Mouse (Mus musculus) hindbrain, embryonic 13.5 days (tissue): ENCODE measurements at regions not wholly inside any gene's neighbourhood (a gene's known extent, or its start where the extent isn't known, plus 50 kb on each side); places are given as distances from the start of the nearest gene placed in this dataset.

Source experiments
- ATAC-seq: fragments of 200-750 bp; cut with Nextera tagmentation; 2 replicates; pipeline ENCODE4 v1.8.0; 2017; ENCODE audit warnings: moderate TSS enrichment; ENCODE audit not compliant: low FRiP score
- H3K27ac ChIP-seq: fragments of 300-500 bp; sonication (generic); 2 replicates; pipeline ENCODE4 v1.5.1; 2015; ENCODE audit warnings: inconsistent platforms, mild to moderate bottlenecking, moderate library complexity
- H3K27me3 ChIP-seq: fragments of 300-500 bp; sonication (generic); 2 replicates; pipeline ENCODE4 v1.6.1; 2015; ENCODE audit warnings: mild to moderate bottlenecking, inconsistent platforms
- H3K36me3 ChIP-seq: fragments of 300-500 bp; sonication (generic); 2 replicates; pipeline ENCODE4 v1.6.1; 2015; ENCODE audit warnings: mild to moderate bottlenecking, inconsistent platforms
- H3K4me1 ChIP-seq: fragments of 300-500 bp; sonication (generic); replicated peaks from 2 replicates; pipeline ENCODE4 v1.6.1; 2015; ENCODE audit warnings: inconsistent platforms
- H3K4me2 ChIP-seq: fragments of 300-500 bp; sonication (generic); 2 replicates; pipeline ENCODE4 v1.6.1; 2015; ENCODE audit warnings: inconsistent platforms, mild to moderate bottlenecking, moderate library complexity
- H3K4me3 ChIP-seq: fragments of 300-500 bp; sonication (generic); 2 replicates; pipeline ENCODE4 v1.5.1; 2015; ENCODE audit warnings: mild to moderate bottlenecking, inconsistent platforms
- H3K9ac ChIP-seq: fragments of 300-500 bp; sonication (generic); 2 replicates; pipeline ENCODE4 v1.6.1; 2015; ENCODE audit warnings: mild to moderate bottlenecking, inconsistent platforms
- H3K9me3 ChIP-seq: fragments of 300-500 bp; sonication (generic); 2 replicates; pipeline ENCODE4 v1.6.1; 2016; ENCODE audit warnings: inconsistent platforms
- WGBS: fragments of 180-500 bp; shearing (Covaris S2); methylation state at CpG from one replicate; pipeline ENCODE4 v1.1.7; 2015; 5-methylcytosine and 5-hydroxymethylcytosine counted together

DNA sequence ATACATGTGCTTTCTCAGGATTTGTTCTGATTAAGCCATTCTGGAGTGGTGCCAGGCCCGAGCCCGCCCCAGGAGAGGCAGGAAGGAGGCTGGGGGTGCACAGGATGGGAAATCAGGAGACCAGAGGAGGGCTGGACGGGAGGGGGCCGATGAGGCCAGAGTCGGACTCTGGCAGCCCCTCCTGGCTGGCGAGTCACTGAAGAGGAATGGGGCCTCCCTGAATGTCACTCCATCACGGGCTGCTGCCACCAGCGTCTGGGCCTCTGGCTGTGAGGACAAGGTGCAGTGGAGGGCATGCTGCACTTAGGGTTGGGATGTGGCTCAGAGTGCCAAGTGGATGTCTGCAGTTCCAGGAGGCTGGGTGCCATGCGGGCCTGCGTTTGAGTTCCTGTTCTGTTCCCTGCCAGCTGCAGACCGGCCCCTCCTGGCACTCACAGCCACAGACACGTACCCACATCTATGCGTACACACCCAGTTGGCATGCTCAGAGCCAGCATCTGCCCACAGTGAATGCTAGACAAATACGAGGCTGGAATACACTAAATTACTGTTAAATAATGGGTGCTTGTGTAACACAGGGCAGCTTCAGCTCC lies 94.9 kb upstream of the Zfp618 start:
- peak; percentile 69 for ATAC-seq
- no peak overlapping the region for H3K4me2 ChIP-seq
- H3K9ac ChIP-seq = no peak overlapping the region
- 56% methylated on average over 14 of the region's 14 CpGs for WGBS
- no peak overlapping the region for H3K4me3 ChIP-seq
- H3K9me3 ChIP-seq = no peaks in the 10 kb centered on the region
- H3K36me3 ChIP-seq = no peaks in the 10 kb centered on the region
- H3K4me1 ChIP-seq = peaks cover 13% of the 10 kb centered on the region
- H3K27ac ChIP-seq = peak overlapping the region; percentile 58
- no peaks in the 10 kb centered on the region for H3K27me3 ChIP-seq

- ATAC-seq = no peak
- Histone ChIP-seq H3K27ac (no peak overlapping the region), H3K36me3 (no peaks in the 10 kb centered on the region), H3K4me3 (no peak overlapping the region), H3K9ac (no peak overlapping the region), H3K4me2 (no peak overlapping the region), H3K9me3 (no peaks in the 10 kb centered on the region), H3K27me3 (no peaks in the 10 kb centered on the region), H3K4me1 (peaks cover 13% of the 10 kb centered on the region)
- WGBS = 86% methylated on average over 10 of the region's 10 CpGs
These were observed 92.8 kb upstream of the Zfp618 start for GRCm38 (mm10) chr4:62872562-62872961.

- no peaks in the 10 kb centered on the region for H3K27me3 ChIP-seq
- no peaks in the 10 kb centered on the region for H3K36me3 ChIP-seq
- H3K27ac ChIP-seq = no peak overlapping the region
- 80% methylated on average over 12 of the region's 12 CpGs for WGBS
- H3K9me3 ChIP-seq = no peaks in the 10 kb centered on the region
- H3K4me2 ChIP-seq = no peak overlapping the region
- no peak for ATAC-seq
- H3K9ac ChIP-seq = no peak overlapping the region
- H3K4me1 ChIP-seq = peaks cover 13% of the 10 kb centered on the region
- H3K4me3 ChIP-seq = no peak overlapping the region
These were observed 91.4 kb upstream of the Zfp618 start for GRCm38 (mm10) chr4:62873986-62874385.

DNA sequence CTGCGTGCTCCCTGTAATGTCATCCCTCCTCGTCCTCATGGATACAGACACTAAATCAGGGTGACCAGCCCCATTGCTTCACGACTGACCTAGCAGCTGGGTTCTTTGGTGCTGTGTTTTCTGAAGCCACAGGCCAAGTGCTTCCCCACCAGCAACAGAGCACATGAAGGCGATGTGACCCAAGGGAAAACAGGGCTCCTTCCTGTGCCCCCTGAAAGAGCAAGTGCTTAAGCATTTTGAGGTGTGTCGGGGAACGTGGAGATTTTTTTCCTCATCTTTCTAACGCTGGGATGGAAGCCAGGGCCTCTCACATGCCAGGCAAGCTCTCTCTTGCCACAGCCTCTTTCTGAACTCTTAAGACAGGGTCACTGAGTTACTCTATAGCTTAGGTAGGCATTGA lies 87.3 kb upstream of the Zfp618 start:
- no peak for ATAC-seq
- Histone ChIP-seq H3K36me3 (no peaks in the 10 kb centered on the region), H3K27me3 (no peaks in the 10 kb centered on the region), H3K4me3 (no peak overlapping the region), H3K4me1 (no peaks in the 10 kb centered on the region), H3K4me2 (no peak overlapping the region), H3K27ac (no peak overlapping the region), H3K9me3 (no peaks in the 10 kb centered on the region), H3K9ac (no peak overlapping the region)
- 84% methylated on average over 7 of the region's 7 CpGs for WGBS

DNA sequence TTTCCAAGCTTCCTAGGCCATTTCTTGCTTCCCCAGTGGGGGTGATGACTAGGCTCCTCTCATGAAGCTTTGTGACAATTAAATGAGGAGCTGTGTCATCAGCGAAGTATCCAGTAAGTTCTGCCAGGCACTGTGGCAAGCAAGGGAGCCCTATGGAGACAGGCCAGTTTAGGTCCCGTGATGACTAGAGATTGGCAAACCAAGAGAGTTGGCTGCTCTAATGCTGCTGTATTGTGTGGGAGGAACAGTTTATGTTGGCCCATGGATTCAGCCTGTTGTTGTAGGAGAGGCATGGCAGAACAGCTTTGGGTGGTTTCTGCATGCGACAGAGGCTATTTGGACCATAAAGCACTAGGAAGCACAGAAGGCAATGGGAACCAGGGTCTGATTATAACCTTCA lies 86.4 kb upstream of the Zfp618 start:
- Histone ChIP-seq H3K9me3 (no peaks in the 10 kb centered on the region), H3K4me3 (no peak overlapping the region), H3K4me1 (no peaks in the 10 kb centered on the region), H3K27ac (no peak overlapping the region), H3K27me3 (no peaks in the 10 kb centered on the region), H3K36me3 (no peaks in the 10 kb centered on the region), H3K9ac (no peak overlapping the region), H3K4me2 (no peak overlapping the region)
- WGBS = 90% methylated on average over 3 of the region's 3 CpGs
- no peak for ATAC-seq

DNA sequence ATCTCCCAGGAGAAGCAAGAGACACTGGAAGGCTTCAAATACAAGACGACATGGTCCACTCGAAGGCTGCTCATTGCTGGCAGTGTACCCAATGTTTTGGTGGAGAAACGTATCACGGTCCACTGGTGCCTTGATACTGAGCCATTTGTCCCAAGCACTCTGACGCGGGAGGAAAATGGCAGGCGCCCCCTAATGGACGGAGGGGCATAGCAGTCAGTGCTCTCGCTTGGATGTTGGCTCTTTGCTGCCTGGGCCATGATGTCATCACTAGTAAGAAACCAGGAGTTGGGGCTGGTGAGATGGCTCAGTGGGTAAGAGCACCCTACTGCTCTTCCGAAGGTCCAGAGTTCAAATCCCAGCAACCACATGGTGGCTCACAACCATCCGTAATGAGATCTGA lies 83.5 kb upstream of the Zfp618 start:
- H3K9ac ChIP-seq = no peak overlapping the region
- H3K27ac ChIP-seq = no peak overlapping the region
- H3K4me2 ChIP-seq = no peak overlapping the region
- H3K4me1 ChIP-seq = no peaks in the 10 kb centered on the region
- no peaks in the 10 kb centered on the region for H3K36me3 ChIP-seq
- H3K9me3 ChIP-seq = no peaks in the 10 kb centered on the region
- 80% methylated on average over 10 of the region's 11 CpGs for WGBS
- no peak overlapping the region for H3K4me3 ChIP-seq
- ATAC-seq = no peak
- H3K27me3 ChIP-seq = no peaks in the 10 kb centered on the region

- Histone ChIP-seq H3K4me3 (no peak overlapping the region), H3K27ac (no peak overlapping the region), H3K4me1 (no peaks in the 10 kb centered on the region), H3K4me2 (no peak overlapping the region), H3K9me3 (no peaks in the 10 kb centered on the region), H3K9ac (no peak overlapping the region), H3K27me3 (no peaks in the 10 kb centered on the region), H3K36me3 (no peaks in the 10 kb centered on the region)
- no peak for ATAC-seq
- WGBS = 61% methylated on average over 8 of the region's 8 CpGs
These were observed 83.1 kb upstream of the Zfp618 start for GRCm38 (mm10) chr4:62882276-62882675.

GRCm38 (mm10) chr4:62888736-62889135 lies 76.6 kb upstream of the Zfp618 start:
- ATAC-seq = no peak
- Histone ChIP-seq H3K4me3 (no peak overlapping the region), H3K4me1 (peaks cover 9% of the 10 kb centered on the region; the same call in 1 of the 2 replicates), H3K9ac (no peak overlapping the region), H3K36me3 (no peaks in the 10 kb centered on the region), H3K27ac (no peak overlapping the region), H3K4me2 (no peak overlapping the region), H3K9me3 (no peaks in the 10 kb centered on the region), H3K27me3 (no peaks in the 10 kb centered on the region)
- 87% methylated on average over 7 of the region's 7 CpGs for WGBS

DNA sequence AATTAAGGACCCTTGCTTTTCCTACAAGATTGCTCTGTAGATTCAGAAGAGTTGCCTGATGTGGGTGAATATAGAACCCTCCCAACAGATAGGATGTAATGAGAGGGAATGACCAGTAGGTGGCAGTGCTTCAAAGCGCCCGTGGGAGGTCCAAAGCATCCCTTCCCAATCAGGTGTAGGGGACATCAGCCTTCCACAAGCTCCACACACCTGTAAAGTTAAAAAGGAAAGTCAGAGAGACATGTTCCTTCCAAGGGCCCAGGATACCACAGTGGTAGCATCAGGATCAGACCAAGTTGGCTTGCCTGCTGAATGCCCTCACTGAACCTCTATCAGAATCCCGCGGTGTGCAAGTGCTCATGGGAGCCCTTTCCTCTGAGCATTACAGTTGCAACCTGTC lies 75.7 kb upstream of the Zfp618 start:
- Histone ChIP-seq H3K36me3 (no peaks in the 10 kb centered on the region), H3K27me3 (no peaks in the 10 kb centered on the region), H3K9ac (no peak overlapping the region), H3K4me3 (no peak overlapping the region), H3K9me3 (no peaks in the 10 kb centered on the region), H3K4me1 (peaks cover 9% of the 10 kb centered on the region; the same call in 1 of the 2 replicates), H3K27ac (no peak overlapping the region), H3K4me2 (no peak overlapping the region)
- ATAC-seq = 0 out of 2 replicates have a peak, but pooled peaks have one; percentile 35
- 51% methylated on average over 4 of the region's 4 CpGs for whole genome bisulfite sequencing

DNA sequence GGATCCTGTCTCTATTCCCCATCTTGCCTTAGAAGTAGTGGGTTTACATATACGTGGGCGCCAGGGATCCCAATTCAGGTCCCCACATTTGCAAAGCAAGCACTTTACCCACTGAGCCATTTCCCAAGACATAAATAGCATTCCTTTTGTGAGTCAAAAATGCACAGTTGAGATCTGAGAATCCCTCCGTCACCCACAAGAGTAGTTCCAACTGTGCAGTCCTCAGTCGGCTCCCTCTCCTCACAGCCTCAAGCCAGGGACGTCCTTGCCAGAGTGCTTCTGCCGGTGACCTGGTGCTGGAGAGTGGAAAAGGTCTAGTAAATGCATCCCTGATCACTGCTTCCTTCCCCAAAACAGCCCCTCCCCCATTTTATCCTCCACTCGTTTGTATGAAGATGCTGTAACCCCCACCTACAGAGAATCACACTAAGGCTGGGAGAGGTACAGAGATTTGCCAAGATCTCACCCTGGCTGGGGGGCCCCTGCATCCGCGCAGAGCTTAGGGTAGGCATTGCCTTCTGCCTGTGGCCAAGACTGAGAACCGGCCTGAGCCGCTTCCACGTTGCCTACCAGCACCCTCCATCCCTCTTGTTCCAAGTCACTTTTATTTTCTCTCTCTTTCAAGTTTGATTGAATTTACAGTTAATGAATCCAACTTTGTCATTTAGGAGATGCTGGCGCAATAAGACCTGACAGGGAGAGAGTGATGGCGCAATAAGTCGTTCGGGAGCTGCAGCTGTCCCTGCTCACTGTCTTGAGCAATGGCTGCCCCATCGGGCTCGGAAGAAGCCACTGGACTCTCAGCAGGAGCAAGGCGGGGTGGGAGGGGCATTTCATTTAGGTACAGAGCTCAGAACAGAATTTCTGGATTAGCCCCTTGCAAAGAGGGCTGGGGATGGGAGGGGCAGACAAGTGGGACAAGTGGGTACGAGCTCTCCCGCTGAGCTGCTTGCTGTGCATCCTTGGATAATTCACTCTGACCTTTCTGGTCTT lies 74.5 kb upstream of the Zfp618 start:
- Histone ChIP-seq H3K9ac (no peak overlapping the region), H3K4me2 (peak overlapping the region; percentile 17), H3K27ac (no peak overlapping the region), H3K4me3 (no peak overlapping the region), H3K27me3 (no peaks in the 10 kb centered on the region), H3K9me3 (no peaks in the 10 kb centered on the region), H3K36me3 (no peaks in the 10 kb centered on the region), H3K4me1 (peaks cover 9% of the 10 kb centered on the region; the same call in 1 of the 2 replicates)
- ATAC-seq = 0 out of 2 replicates have a peak, but pooled peaks have one; percentile 61
- 47% methylated on average over 21 of the region's 21 CpGs for WGBS

- Histone ChIP-seq H3K4me3 (no peak overlapping the region), H3K9me3 (no peaks in the 10 kb centered on the region; the same call in 1 of the 2 replicates), H3K36me3 (no peaks in the 10 kb centered on the region), H3K27me3 (no peaks in the 10 kb centered on the region), H3K27ac (no peak overlapping the region), H3K9ac (no peak overlapping the region), H3K4me2 (no peak overlapping the region), H3K4me1 (no peaks in the 10 kb centered on the region)
- no peak for ATAC-seq
- WGBS = 82% methylated on average over 4 of the region's 4 CpGs
These were observed 52.5 kb upstream of the Zfp618 start for GRCm38 (mm10) chr4:62912891-62913290.
